Mouse (Mus musculus): ENCODE data around the gene Tmem117. TPM values are rescaled to one million over a fixed set of nuclear protein-coding genes. Genes with fewer than 3 reads are reported as not detected.

Tmem117 gene
- polyA plus RNA-seq, 1 experiment: 4.6 TPM

DNA sequence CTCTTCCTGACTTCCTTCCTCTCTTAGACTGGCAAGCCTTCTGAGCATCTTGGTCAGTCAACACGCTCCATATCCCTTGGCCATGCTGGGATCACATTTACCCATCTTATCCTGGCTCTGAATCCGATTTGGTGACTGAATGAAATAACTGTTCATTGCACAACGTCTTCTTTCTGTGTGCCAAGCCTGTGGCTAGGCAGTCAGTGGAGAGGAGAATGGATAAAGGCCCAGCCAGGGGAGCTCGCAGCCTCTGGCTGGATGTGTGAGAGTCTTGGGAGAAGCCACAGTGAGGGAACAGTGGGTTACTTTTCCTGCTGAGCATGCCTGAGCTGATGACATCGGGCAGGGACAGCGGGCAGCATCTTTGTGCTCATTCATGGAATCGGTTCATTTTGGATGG lies 55.2 kb downstream of the Tmem117 start:
- Histone ChIP-seq H3K27ac (ENCODE audit: insufficient read depth, low read depth, low read length) (no peak overlapping the region), H3K4me3 (ENCODE audit: insufficient read depth, low read depth, low read length) (no peak overlapping the region), H3K4me1 (ENCODE audit: control insufficient read depth, insufficient read depth, low read length) (no peaks in the 10 kb centered on the region), H3K27me3 (replicated peaks; ENCODE audit: control insufficient read depth, insufficient read depth, low read length) (no peaks in the 10 kb centered on the region), H3K36me3 (ENCODE audit: control insufficient read depth, insufficient read depth, low read length) (no peaks in the 10 kb centered on the region)
- DNase-seq: no peak
- WGBS: 84% methylated on average over 7 of the region's 7 CpGs
- TF ChIP-seq POLR2A (IDR thresholded peaks at IDR 0.05; ENCODE audit: low read depth, low read length) (no peak), CTCF (conservative IDR thresholded peaks at IDR 0.05; ENCODE audit: insufficient read depth, insufficient read length, low read depth, low read length) (no peak)

DNA sequence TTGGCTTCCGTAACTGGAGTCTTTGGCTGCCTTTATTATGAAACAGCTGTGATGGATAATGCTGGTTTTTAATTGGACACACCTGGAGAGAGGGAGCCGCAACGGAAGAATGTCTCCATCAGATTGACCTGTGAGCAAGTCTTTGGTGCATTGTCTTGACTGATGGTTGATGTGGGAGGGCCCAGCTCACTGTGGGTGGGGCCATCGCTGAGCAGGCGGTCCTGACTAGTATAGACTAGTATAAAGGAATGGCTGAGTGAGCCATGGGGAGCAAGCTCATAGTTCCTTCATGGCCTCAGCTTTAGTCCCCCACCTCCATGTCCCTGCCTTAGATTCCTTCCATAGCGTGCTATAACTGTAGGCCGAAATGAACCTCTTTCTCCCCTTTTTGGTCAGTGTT lies 58.1 kb downstream of the Tmem117 start:
- no peaks in the 10 kb centered on the region for H3K4me1 ChIP-seq (ENCODE audit: control insufficient read depth, insufficient read depth, low read length)
- 90% methylated on average over 7 of the region's 7 CpGs for WGBS
- H3K27ac ChIP-seq (ENCODE audit: insufficient read depth, low read depth, low read length): no peak overlapping the region

DNA sequence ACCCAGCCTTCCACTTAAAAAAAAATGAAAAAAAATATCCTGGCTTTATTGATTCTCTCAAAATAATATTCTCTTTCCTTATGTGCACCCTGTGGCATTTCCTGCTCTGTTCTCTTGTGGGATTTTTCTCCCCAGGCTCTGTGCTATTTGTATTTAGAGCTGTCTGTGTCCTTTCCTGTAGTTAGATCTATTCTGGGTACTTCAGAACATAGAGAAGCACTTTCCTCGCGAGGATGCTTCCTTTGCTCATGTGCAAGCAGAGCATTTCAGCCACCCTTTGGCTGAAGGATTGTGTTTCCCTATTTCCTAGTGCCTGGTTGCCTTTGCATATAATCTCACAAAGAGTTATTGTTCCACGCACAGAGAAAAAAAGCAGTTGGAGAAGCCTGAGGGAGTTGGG lies 58.6 kb downstream of the Tmem117 start:
- no peak for DNase-seq
- Histone ChIP-seq H3K36me3 (ENCODE audit: control insufficient read depth, insufficient read depth, low read length) (no peaks in the 10 kb centered on the region), H3K27ac (ENCODE audit: insufficient read depth, low read depth, low read length) (no peak overlapping the region), H3K4me3 (ENCODE audit: insufficient read depth, low read depth, low read length) (no peak overlapping the region), H3K27me3 (replicated peaks; ENCODE audit: control insufficient read depth, insufficient read depth, low read length) (no peaks in the 10 kb centered on the region), H3K4me1 (ENCODE audit: control insufficient read depth, insufficient read depth, low read length) (no peaks in the 10 kb centered on the region)
- TF ChIP-seq POLR2A (IDR thresholded peaks at IDR 0.05; ENCODE audit: low read depth, low read length) (no peak), CTCF (conservative IDR thresholded peaks at IDR 0.05; ENCODE audit: insufficient read depth, insufficient read length, low read depth, low read length) (no peak)
- WGBS: 56% methylated on average over 3 of the region's 3 CpGs

More for the DNA sequence above, 58.1 kb downstream of the Tmem117 start:
- no peak for DNase-seq
- Histone ChIP-seq H3K27me3 (replicated peaks; ENCODE audit: control insufficient read depth, insufficient read depth, low read length) (no peaks in the 10 kb centered on the region), H3K4me3 (ENCODE audit: insufficient read depth, low read depth, low read length) (no peak overlapping the region), H3K36me3 (ENCODE audit: control insufficient read depth, insufficient read depth, low read length) (no peaks in the 10 kb centered on the region)
- TF ChIP-seq POLR2A (IDR thresholded peaks at IDR 0.05; ENCODE audit: low read depth, low read length) (no peak), CTCF (conservative IDR thresholded peaks at IDR 0.05; ENCODE audit: insufficient read depth, insufficient read length, low read depth, low read length) (no peak)

DNA sequence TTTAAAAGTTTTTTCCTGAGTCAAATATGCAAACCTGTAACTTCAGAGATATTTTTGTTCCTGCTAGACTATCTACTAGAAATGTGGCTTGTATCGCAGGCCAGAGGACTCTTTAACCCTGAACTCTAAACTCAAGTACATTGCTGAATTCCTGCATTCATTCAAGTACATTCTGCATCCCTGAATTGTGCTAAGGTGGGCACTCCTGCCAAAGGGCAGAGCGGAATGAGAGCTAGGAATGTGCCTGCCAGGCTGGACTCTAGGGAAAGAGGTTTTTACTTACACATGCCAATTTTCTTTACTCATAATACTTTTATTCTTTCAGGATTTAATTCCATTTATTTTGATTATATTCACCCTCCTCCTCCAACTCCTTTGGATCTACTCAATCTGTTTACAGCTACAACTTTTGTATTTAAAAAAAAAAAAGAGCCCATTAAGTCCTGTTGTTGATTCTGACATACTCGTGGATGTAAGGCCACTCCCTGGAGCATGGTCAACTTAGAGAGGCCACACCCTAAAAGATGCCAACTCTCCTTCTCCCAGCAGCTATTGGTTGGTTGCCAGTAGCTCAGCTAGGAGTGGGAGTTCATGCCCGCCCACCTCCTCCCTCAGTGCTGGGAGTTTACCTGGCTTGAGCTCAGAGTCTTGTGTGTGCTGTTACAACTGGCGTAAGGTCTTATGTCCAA lies 60.3 kb downstream of the Tmem117 start:
- no peak for DNase-seq

DNA sequence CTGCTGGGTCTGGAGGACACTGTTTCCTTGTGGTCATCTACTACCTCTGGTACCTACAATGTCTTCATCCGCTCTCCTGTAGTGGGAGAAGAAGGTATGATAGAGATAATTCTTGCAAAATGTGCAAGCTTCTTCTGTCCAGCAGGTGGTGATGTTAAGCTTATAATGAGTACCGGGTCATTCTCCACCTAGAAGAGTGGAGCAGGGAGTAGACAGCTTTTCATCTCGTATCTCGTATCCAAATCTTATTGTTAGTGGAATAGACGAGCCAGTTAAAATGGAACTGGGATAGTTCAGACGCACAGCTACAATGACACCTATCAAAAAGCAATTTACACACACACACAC lies 60.8 kb downstream of the Tmem117 start:
- 55% methylated on average over 6 of the region's 6 CpGs for WGBS
- no peaks in the 10 kb centered on the region for H3K27me3 ChIP-seq (replicated peaks; ENCODE audit: control insufficient read depth, insufficient read depth, low read length)
- H3K4me1 ChIP-seq (ENCODE audit: control insufficient read depth, insufficient read depth, low read length): no peaks in the 10 kb centered on the region
- H3K27ac ChIP-seq (ENCODE audit: insufficient read depth, low read depth, low read length): no peak overlapping the region
- no peaks in the 10 kb centered on the region for H3K36me3 ChIP-seq (ENCODE audit: control insufficient read depth, insufficient read depth, low read length)
- no peak for DNase-seq
- no peak for TF ChIP-seq POLR2A (IDR thresholded peaks at IDR 0.05; ENCODE audit: low read depth, low read length)
- no peak for TF ChIP-seq CTCF (conservative IDR thresholded peaks at IDR 0.05; ENCODE audit: insufficient read depth, insufficient read length, low read depth, low read length)
- H3K4me3 ChIP-seq (ENCODE audit: insufficient read depth, low read depth, low read length): no peak overlapping the region

More for the DNA sequence above, 60.3 kb downstream of the Tmem117 start:
- TF ChIP-seq CTCF (conservative IDR thresholded peaks at IDR 0.05; ENCODE audit: insufficient read depth, insufficient read length, low read depth, low read length): no peak
- TF ChIP-seq POLR2A (IDR thresholded peaks at IDR 0.05; ENCODE audit: low read depth, low read length): no peak
- H3K27ac ChIP-seq (ENCODE audit: insufficient read depth, low read depth, low read length): no peak overlapping the region
- 68% methylated on average over 5 of the region's 5 CpGs for WGBS
- no peaks in the 10 kb centered on the region for H3K36me3 ChIP-seq (ENCODE audit: control insufficient read depth, insufficient read depth, low read length)
- H3K27me3 ChIP-seq (replicated peaks; ENCODE audit: control insufficient read depth, insufficient read depth, low read length): no peaks in the 10 kb centered on the region
- no peaks in the 10 kb centered on the region for H3K4me1 ChIP-seq (ENCODE audit: control insufficient read depth, insufficient read depth, low read length)
- H3K4me3 ChIP-seq (ENCODE audit: insufficient read depth, low read depth, low read length): no peak overlapping the region

DNA sequence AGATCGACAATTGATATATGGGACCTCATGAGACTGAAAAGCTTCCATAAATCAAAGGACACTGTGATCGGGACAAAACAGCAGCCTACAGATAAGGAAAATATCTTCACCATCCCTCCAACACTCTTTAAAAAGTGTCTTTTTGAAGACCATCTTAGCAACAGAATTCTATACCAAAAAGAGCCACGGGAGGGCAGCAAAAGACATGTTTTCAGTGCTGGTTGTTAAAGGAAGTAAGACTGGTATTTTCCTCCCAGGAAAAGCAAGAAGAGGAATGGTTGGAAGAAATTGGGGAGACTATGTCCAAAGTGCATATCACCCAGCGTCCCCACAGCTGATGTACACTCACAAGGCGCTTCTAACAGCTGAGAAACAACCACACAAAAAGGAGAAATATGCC lies 93.7 kb downstream of the Tmem117 start:
- Histone ChIP-seq H3K4me3 (ENCODE audit: insufficient read depth, low read depth, low read length) (no peak overlapping the region), H3K4me1 (ENCODE audit: control insufficient read depth, insufficient read depth, low read length) (no peaks in the 10 kb centered on the region), H3K27ac (ENCODE audit: insufficient read depth, low read depth, low read length) (no peak overlapping the region), H3K36me3 (ENCODE audit: control insufficient read depth, insufficient read depth, low read length) (no peaks in the 10 kb centered on the region), H3K27me3 (replicated peaks; ENCODE audit: control insufficient read depth, insufficient read depth, low read length) (no peaks in the 10 kb centered on the region)
- WGBS: 23% methylated on average over 5 of the region's 5 CpGs
- TF ChIP-seq POLR2A (IDR thresholded peaks at IDR 0.05; ENCODE audit: low read depth, low read length) (no peak), CTCF (conservative IDR thresholded peaks at IDR 0.05; ENCODE audit: insufficient read depth, insufficient read length, low read depth, low read length) (no peak)
- DNase-seq: peak; percentile 55

DNA sequence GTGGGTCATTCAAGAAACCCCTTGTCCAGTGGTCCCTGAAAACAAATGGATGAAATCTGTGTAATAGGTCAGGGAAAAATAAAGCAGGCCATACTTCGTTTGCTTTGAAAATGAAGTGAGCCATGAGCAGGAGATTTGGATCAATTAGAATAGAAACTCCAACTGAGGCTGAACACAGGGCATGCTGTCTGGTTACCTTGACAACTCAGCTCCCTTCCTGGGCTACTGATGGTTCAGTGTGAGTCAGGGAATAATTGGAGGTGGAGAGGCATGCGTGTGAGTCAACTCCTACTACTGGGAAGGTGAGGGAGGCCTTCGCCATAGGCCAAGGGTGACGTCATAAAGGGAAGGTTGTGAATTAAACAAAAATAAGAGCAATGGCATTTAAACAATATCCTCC lies 103.1 kb downstream of the Tmem117 start:
- 69% methylated on average over 4 of the region's 4 CpGs for whole genome bisulfite sequencing
- no peak for DNase-seq
- Histone ChIP-seq H3K36me3 (ENCODE audit: control insufficient read depth, insufficient read depth, low read length) (no peaks in the 10 kb centered on the region), H3K4me3 (ENCODE audit: insufficient read depth, low read depth, low read length) (no peak overlapping the region), H3K4me1 (ENCODE audit: control insufficient read depth, insufficient read depth, low read length) (no peaks in the 10 kb centered on the region), H3K27ac (ENCODE audit: insufficient read depth, low read depth, low read length) (no peak overlapping the region), H3K27me3 (replicated peaks; ENCODE audit: control insufficient read depth, insufficient read depth, low read length) (no peaks in the 10 kb centered on the region)
- TF ChIP-seq POLR2A (IDR thresholded peaks at IDR 0.05; ENCODE audit: low read depth, low read length) (no peak), CTCF (conservative IDR thresholded peaks at IDR 0.05; ENCODE audit: insufficient read depth, insufficient read length, low read depth, low read length) (no peak)
